Mouse (Mus musculus) ES-CJ7 (cell line): Measurements from ENCODE around the gene Olfr32.
"Not testable (repeated sequence)": the region's sequence is repeated elsewhere in the genome, so short reads cannot be mapped to it uniquely, and the experiment has no call there.

Source experiments
- DNase-seq: peaks from one replicate; pipeline ENCODE4 v3.0.0; 2011; ENCODE audit warnings: low read depth, low spot score

Olfr32 gene

DNA sequence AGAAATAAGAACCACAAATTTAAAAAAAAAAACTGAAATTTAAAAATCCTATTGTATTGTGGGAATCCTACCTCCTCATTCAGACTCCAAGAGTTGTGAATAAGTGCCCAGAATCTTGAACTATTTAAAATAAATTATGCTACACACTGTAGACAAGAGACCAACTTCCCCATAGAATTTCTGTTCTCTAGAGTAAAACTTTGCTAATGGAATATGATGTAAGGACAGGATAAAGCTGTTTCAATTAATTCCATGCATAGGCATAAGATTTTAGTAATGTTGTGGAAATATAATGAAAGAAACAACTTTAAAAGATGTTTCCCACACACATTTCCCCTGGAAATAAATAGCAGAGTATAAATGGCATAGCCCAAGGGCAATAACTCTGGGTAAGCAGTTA, at the start of gene Olfr32:
Gene Olfr32 (minus strand): TSS at position 101 of the 400 bp plus-strand sequence.
- DNase-seq: no peak

DNA sequence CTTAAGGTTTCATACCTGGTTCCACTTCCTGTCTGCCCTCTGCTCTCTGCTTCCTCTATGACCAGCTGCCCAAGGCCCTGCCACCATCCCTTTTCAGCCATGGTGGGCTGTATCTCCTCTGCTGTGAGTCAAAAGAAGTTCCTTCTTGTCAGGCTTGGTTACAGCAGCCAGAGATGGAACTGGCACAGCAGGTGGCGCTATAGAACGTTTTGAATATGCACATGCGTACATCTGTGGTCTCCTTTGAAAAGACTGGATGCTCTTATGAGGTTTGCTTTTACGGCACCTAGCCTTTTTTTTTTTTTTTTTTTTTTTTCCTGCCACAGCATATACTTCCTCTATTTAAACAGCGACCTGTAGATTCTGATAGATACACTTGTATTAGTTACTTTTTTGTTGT, 45.0 kb upstream of the Olfr32 start:
- DNase-seq: not testable (repeated sequence)

DNA sequence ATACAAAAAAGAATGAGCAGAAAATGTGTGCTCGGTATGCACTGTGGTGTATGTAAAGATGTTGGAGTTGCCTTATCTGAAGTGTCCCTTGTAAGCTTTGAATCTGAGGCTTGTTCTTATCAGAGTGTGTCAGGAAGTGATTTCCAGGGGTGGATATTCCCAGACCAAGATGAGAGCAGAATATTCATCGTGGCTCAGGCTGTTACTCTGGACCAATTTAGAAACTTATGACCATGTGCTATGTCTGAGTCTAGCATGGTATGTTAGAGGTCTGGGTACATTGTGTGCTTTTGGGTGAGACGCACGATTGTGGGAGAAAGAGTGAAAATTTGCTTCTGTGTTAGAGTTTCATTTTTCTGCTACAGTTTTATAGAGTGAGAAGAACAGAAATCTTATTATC, 44.0 kb upstream of the Olfr32 start:
- not testable (repeated sequence) for DNase-seq

DNA sequence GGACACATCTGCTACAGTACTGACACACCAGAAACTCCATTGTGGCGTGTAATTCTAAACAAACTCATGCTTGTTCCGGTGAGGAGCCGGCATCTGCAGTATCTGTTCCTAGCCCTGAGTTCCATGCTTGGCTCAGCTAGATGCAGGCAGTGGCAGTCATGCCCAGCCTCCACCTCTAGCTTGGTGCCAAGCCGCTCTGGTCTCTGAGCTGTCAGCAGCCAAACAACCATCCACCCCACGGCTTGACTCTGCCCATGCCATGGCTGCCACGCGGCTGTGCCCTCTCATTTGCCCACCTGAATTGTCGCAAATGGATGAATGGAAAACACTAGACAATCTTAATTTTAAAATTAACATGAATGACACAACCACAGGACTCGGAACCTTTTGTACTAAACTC, 11.8 kb upstream of the Olfr32 start:
- no peak for DNase-seq

DNA sequence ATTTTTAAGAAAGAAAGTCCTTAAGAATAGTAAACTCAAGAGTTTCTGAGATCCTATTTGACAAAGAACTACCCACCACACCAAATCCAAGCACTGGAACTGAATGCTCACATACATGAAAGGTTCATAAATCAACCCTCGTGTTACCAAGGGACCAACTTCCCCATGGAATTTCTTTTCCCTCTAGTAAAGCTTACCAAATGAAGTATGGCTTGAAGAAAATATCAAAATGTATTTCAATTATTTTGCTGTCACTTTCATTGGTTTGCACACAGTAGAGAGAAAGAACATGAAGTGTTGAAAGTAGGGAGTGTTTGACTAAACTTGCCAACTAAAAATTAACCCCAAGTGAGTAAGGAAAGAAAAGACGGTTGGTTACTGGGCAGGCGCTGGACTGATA, 10.9 kb upstream of the Olfr32 start, which contains the start of gene Olfr1270:
Gene Olfr1270 (minus strand): TSS at position 101 of the 400 bp plus-strand sequence.
- DNase-seq: no peak

DNA sequence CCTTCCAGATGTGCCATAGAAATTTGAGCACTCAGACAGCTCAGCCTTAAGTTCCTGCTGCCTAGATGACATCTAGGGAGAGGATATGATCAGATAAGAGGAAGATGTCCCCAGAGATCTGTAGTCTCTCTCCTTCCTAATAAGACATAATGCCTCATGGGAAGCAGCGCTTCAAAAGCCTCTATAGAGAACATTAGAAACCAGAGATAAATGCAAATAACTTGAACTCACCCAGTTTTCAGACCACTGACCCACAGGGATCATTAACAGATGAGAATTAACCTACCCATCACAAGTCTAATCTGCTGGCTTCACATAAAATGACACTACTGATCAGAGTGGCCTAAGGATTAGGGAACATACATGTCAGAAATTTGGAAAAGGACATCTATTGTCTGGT, 20.8 kb downstream of the Olfr32 start, which contains the start of gene Olfr1269:
Gene Olfr1269 (minus strand): TSS at position 101 of the 400 bp plus-strand sequence.
- DNase-seq: no peak
